In genomic region chr3:129533743-129534530, GRCm38 (mm10) we compare ENCODE assay signal across 8 mouse cellular contexts. TPM values are rescaled to one million over a fixed set of nuclear protein-coding genes. Genes with fewer than 3 reads are reported as not detected.
DNase-seq lines count a peak whose midpoint lies in the region; ATAC-seq and TF ChIP-seq lines count a peak whose summit lies in the region.

No protein-coding gene starts in this region.

- intact Hi-C loops in heart, postnatal 36 days (cut with DNase I) = loop anchor here (5.0 kb wide), 3 partner anchors 98 to 232 kb away; no protein-coding TSS in a partner anchor

- TF ChIP-seq CTCF in thymus, adult 2 months (IDR thresholded peaks at IDR 0.05; ENCODE audit: borderline replicate concordance, control insufficient read depth, extremely low read depth, insufficient read depth, low read length, poor library complexity) = peak; percentile 9; the same call in 1 of the 2 replicates

- no peaks in the 10 kb centered on the region for H3K36me3 ChIP-seq in forebrain, embryonic 16.5 days (ENCODE audit: control insufficient read depth, insufficient read depth)
- no peaks in the 10 kb centered on the region for H3K36me3 ChIP-seq in lung, embryonic 15.5 days
- no peaks in the 10 kb centered on the region for H3K36me3 ChIP-seq in thymus, adult 2 months (ENCODE audit: control insufficient read depth, insufficient read depth, low read length)

- H3K27ac ChIP-seq in forebrain, embryonic 16.5 days (ENCODE audit: low read length) = peak overlapping the region; percentile 97
- H3K27ac ChIP-seq in lung, embryonic 15.5 days = peak overlapping the region; percentile 96
- H3K27ac ChIP-seq in thymus, adult 2 months (ENCODE audit: control insufficient read depth, insufficient read depth, low read length) = peak overlapping the region; percentile 44; the same call in 1 of the 2 replicates

- H3K9ac ChIP-seq in forebrain, embryonic 16.5 days (replicated peaks; ENCODE audit: low read depth, low read length) = peak overlapping the region; percentile 97
- peak overlapping the region; percentile 95 for H3K9ac ChIP-seq in lung, embryonic 15.5 days

- H3K4me3 ChIP-seq in forebrain, embryonic 16.5 days (replicated peaks; ENCODE audit: low read length) = peak overlapping the region; percentile 80
- H3K4me3 ChIP-seq in lung, embryonic 15.5 days = peak overlapping the region; percentile 71
- H3K4me3 ChIP-seq in thymus, adult 2 months (ENCODE audit: control insufficient read depth, insufficient read depth, low read length) = peak overlapping the region; percentile 99

- no peaks in the 10 kb centered on the region for H3K27me3 ChIP-seq in forebrain, embryonic 16.5 days (replicated peaks; ENCODE audit: control insufficient read depth, insufficient read depth, low read length)
- H3K27me3 ChIP-seq in lung, embryonic 15.5 days = no peaks in the 10 kb centered on the region
- no peaks in the 10 kb centered on the region for H3K27me3 ChIP-seq in thymus, adult 2 months (ENCODE audit: control insufficient read depth, insufficient read depth, low read length)

- peak overlapping the region; percentile 84 for H3K4me2 ChIP-seq in forebrain, embryonic 16.5 days (ENCODE audit: low read length)
- peak overlapping the region; percentile 87 for H3K4me2 ChIP-seq in lung, embryonic 15.5 days

- peaks cover 33% of the 10 kb centered on the region for H3K4me1 ChIP-seq in forebrain, embryonic 16.5 days (replicated peaks; ENCODE audit: control insufficient read depth, insufficient read depth, low read length)
- H3K4me1 ChIP-seq in lung, embryonic 15.5 days = peaks cover 30% of the 10 kb centered on the region
- peaks cover 10% of the 10 kb centered on the region for H3K4me1 ChIP-seq in thymus, adult 2 months (replicated peaks; ENCODE audit: control insufficient read depth, insufficient read depth, low read length)

- peak; percentile 77 for TF ChIP-seq POLR2A in thymus, adult 2 months (IDR thresholded peaks at IDR 0.05; ENCODE audit: control insufficient read depth, extremely low read depth, insufficient read depth, low read length, poor library complexity)

- no peaks in the 10 kb centered on the region for H3K9me3 ChIP-seq in forebrain, embryonic 16.5 days (ENCODE audit: control insufficient read depth, low read length)
- no peaks in the 10 kb centered on the region for H3K9me3 ChIP-seq in lung, embryonic 15.5 days

- peak; percentile 53 for DNase-seq in ES-CJ7 (ENCODE audit: low read depth, low spot score)
- DNase-seq in cerebellum, adult 11-12 months = peak; percentile 68
- peak; percentile 64 to 74 for DNase-seq in heart, postnatal 36 days
- DNase-seq in layer of hippocampus, adult 9-11 months = peak; percentile 55
- DNase-seq in ovary, adult 18-20 months (ENCODE audit: low spot score) = peak; percentile 60
- peak; percentile 85 for DNase-seq in thymus, adult 2 months

- ATAC-seq in forebrain, embryonic 16.5 days = peak; percentile 26
- ATAC-seq in lung, embryonic 15.5 days (ENCODE audit: borderline replicate concordance, extremely low read depth, low FRiP score, low TSS enrichment) = peak; percentile 52

- WGBS in forebrain, embryonic 16.5 days = under 1% methylated on average over 61 of the region's 74 CpGs
- under 1% methylated on average over 71 of the region's 74 CpGs for WGBS in lung, embryonic 15.5 days
- WGBS in thymus, adult 2 months = under 1% methylated on average over 74 of the region's 74 CpGs

RNA-seq across cellular contexts. Expression of gene Elovl6, which starts 1.8 kb away (rescaled TPM):
- polyA plus RNA-seq in forebrain, embryonic 16.5 days (2015; fragmentation: Nextera tagmentation; extraction: Ambion mirVana) = 43.5 and 44.7 TPM in 2 replicates
- total RNA-seq in heart, postnatal 36 days (2021) = 1 to 10 TPM in 1 of 2 experiments, under 1 TPM in 1; 0.65 to 3.6 TPM
- polyA plus RNA-seq in lung, embryonic 15.5 days (2015; fragmentation: Nextera tagmentation; extraction: Ambion mirVana) = 14.0 and 14.8 TPM in 2 replicates
- polyA plus RNA-seq in thymus, adult 2 months (2012; rRNA removed) = 24.8 and 40.2 TPM in 2 replicates

Comparison
In these comparisons a context has a peak if more than half of its experiments do, and no peak if none do; other contexts are left out.
1. Peak in every context shown above with its lines: DNase-seq, ATAC-seq, H3K4me3 ChIP-seq and H3K27ac ChIP-seq.
2. H3K27ac ChIP-seq: peak in every context shown above with its lines; median percentile 97 in forebrain, embryonic 16.5 days; 96 in lung, embryonic 15.5 days; 44 in thymus, adult 2 months.